Mouse (Mus musculus) lung, embryonic 14.5 days (tissue): ENCODE measurements around the gene Wdr31. TPM values are rescaled to one million over a fixed set of nuclear protein-coding genes. Genes with fewer than 3 reads are reported as not detected.
A peak's percentile ranks its signal among the peaks of the same experiment; 100 is the strongest.

ENCODE experiments used
- ATAC-seq: fragments of 200-750 bp; cut with Nextera tagmentation; 2 replicates; pipeline ENCODE4 v1.8.0; 2017; ENCODE audit warnings: mild to moderate bottlenecking, moderate TSS enrichment, moderate library complexity; ENCODE audit not compliant: insufficient read depth
- DNase-seq: peaks from one replicate; pipeline ENCODE4 v3.0.0-alpha.2; 2015
- H3K27ac ChIP-seq: fragments of 300-500 bp; sonication (generic); 2 replicates; pipeline ENCODE4 v1.5.1; 2014; ENCODE audit warnings: low read depth, mild to moderate bottlenecking, moderate library complexity
- H3K27me3 ChIP-seq: fragments of 300-500 bp; sonication (generic); 2 replicates; pipeline ENCODE4 v1.6.1; 2014; ENCODE audit warnings: low read length, control low read depth; ENCODE audit not compliant: insufficient read depth
- H3K36me3 ChIP-seq: fragments of 300-500 bp; sonication (generic); 2 replicates; pipeline ENCODE4 v1.6.1; 2014; ENCODE audit warnings: control low read depth; ENCODE audit not compliant: insufficient read depth
- H3K4me1 ChIP-seq: fragments of 300-500 bp; sonication (generic); 2 replicates; pipeline ENCODE4 v1.6.1; 2014; ENCODE audit warnings: antibody characterized with exemption, control low read depth; ENCODE audit not compliant: insufficient read depth
- H3K4me2 ChIP-seq: fragments of 300-500 bp; sonication (generic); 2 replicates; pipeline ENCODE4 v1.6.1; 2014; ENCODE audit warnings: mild to moderate bottlenecking
- H3K4me3 ChIP-seq: fragments of 300-500 bp; sonication (generic); 2 replicates; pipeline ENCODE4 v1.5.1; 2014; ENCODE audit warnings: low read depth, low read length
- H3K9ac ChIP-seq: fragments of 300-500 bp; sonication (generic); 2 replicates; pipeline ENCODE4 v1.6.1; 2014
- H3K9me3 ChIP-seq: fragments of 300-500 bp; sonication (generic); 2 replicates; pipeline ENCODE4 v1.6.1; 2016; ENCODE audit warnings: low read depth, low read length, control low read depth
- CTCF ChIP-seq: IDR thresholded peaks from 2 replicates; pipeline ENCODE4 v1.5.1; 2016; ENCODE audit warnings: antibody characterized with exemption, low read depth
- WGBS: fragments of 180-500 bp; shearing (Covaris S2); extraction: QIAGEN DNeasy Blood & Tissue Kit; methylation state at CpG from one replicate; pipeline ENCODE4 v1.1.7; 2014; 5-methylcytosine and 5-hydroxymethylcytosine counted together
- polyA plus RNA-seq: library from polyadenylated mRNA; unstranded; fragments of >200 nt; fragmentation: Nextera tagmentation; extraction: Ambion mirVana; gene quantifications from 2 replicates; pipeline ENCODE4 v1.2.1, GENCODE M21; 2014

Gene Wdr31
- polyA plus RNA-seq, 1 experiment from 2014 or later = 11.3 TPM

DNA sequence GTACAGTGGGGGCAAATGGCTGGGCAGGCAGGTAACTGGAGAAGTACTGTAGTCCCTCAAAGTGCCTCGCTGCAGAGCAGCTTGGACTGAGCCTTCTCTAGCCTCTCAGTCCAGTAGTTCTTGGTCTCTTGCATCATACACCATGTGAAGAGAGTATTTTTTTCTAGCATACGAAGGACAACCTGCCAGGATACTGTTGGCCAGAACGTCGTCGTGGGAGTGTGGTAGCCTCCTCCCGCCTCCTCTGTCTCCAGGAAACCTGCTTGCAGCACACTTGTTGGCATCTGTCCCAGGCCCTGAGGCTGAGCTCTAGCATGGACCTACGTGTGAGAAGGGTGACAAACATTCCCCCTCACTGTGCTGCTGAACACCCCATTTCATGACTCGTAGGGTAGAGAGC is 26.1 kb upstream of the Wdr31 start:
- H3K4me1 ChIP-seq = peaks cover 3% of the 10 kb centered on the region; the same call in 1 of the 2 replicates
- DNase-seq (peak; percentile 54), ATAC-seq (no peak)
- peaks cover 25% of the 10 kb centered on the region for H3K36me3 ChIP-seq
- no peaks in the 10 kb centered on the region for H3K9me3 ChIP-seq
- H3K27ac ChIP-seq = no peak overlapping the region
- H3K9ac ChIP-seq = no peak overlapping the region
- H3K27me3 ChIP-seq = no peaks in the 10 kb centered on the region
- TF ChIP-seq CTCF = no peak
- H3K4me2 ChIP-seq = no peak overlapping the region
- H3K4me3 ChIP-seq = no peak overlapping the region
- 55% methylated on average over 8 of the region's 8 CpGs for WGBS

DNA sequence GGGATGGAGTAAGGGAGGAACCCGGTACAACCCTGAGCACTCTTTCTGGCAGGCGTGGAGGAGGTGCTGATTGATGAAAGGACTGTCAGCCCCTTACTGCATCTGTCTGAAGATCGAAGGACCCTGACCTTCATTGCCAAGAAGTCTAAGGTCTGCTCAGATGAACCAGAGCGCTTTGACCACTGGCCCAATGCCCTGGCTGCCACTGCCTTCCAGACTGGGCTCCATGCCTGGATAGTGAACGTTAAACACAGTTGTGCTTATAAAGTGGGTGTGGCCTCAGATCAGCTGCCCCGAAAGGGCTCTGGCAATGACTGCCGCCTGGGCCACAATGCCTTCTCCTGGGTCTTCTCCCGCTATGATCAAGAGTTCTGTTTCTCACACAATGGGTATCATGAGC is 25.2 kb upstream of the Wdr31 start:
- 66% methylated on average over 8 of the region's 8 CpGs for WGBS
- H3K9me3 ChIP-seq = no peaks in the 10 kb centered on the region
- ATAC-seq = peak; percentile 16; the same call in 1 of the 2 replicates
- no peak overlapping the region for H3K4me3 ChIP-seq
- no peak overlapping the region for H3K4me2 ChIP-seq
- peak; percentile 32 for DNase-seq
- TF ChIP-seq CTCF = no peak
- no peak overlapping the region for H3K27ac ChIP-seq
- no peaks in the 10 kb centered on the region for H3K27me3 ChIP-seq
- H3K36me3 ChIP-seq = peaks cover 25% of the 10 kb centered on the region
- no peak overlapping the region for H3K9ac ChIP-seq
- peaks cover 2% of the 10 kb centered on the region; the same call in 1 of the 2 replicates for H3K4me1 ChIP-seq

DNA sequence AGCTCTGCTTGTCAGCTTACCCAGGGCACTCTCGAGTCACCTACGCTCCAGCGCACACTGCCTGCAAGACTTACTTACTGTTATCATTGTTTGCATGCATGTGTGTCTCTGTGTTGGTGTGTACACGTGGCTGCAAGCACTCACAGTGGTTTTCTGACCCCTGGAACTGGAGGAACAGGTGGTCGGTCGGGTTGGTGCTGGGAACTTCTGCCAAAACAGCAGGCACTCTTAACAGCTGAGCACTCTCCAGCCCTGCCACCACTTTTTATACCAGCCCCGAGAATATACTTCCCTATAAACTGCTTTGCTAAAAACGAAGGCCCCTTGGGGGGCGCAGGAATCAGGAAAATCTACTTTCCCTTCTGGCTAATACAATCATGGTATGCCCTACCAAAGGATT is 23.5 kb upstream of the Wdr31 start:
- Histone ChIP-seq H3K9ac (no peak overlapping the region), H3K27ac (no peak overlapping the region), H3K4me1 (no peaks in the 10 kb centered on the region), H3K4me2 (no peak overlapping the region), H3K36me3 (peaks cover 16% of the 10 kb centered on the region), H3K27me3 (no peaks in the 10 kb centered on the region), H3K9me3 (no peaks in the 10 kb centered on the region), H3K4me3 (no peak overlapping the region)
- DNase-seq (no peak), ATAC-seq (no peak)
- TF ChIP-seq CTCF = no peak
- 59% methylated on average over 9 of the region's 9 CpGs for WGBS

- no peak overlapping the region for H3K4me3 ChIP-seq
- ATAC-seq = no peak
- 0 out of 2 replicates have a peak, but pooled peaks cover 4% of the 10 kb centered on the region for H3K36me3 ChIP-seq
- TF ChIP-seq CTCF = no peak
- DNase-seq = no peak
- no peak overlapping the region for H3K27ac ChIP-seq
- H3K9ac ChIP-seq = no peak overlapping the region
- WGBS = 77% methylated on average over 2 of the region's 2 CpGs
- H3K4me1 ChIP-seq = no peaks in the 10 kb centered on the region
- H3K27me3 ChIP-seq = no peaks in the 10 kb centered on the region
- no peak overlapping the region for H3K4me2 ChIP-seq
- no peaks in the 10 kb centered on the region for H3K9me3 ChIP-seq
Observed at GRCm38 (mm10) chr4:62492682-62493081, 22.0 kb upstream of the Wdr31 start.

- H3K27me3 ChIP-seq = no peaks in the 10 kb centered on the region
- H3K36me3 ChIP-seq = 0 out of 2 replicates have a peak, but pooled peaks cover 3% of the 10 kb centered on the region
- no peak overlapping the region for H3K9ac ChIP-seq
- TF ChIP-seq CTCF = no peak
- H3K4me2 ChIP-seq = no peak overlapping the region
- H3K4me1 ChIP-seq = no peaks in the 10 kb centered on the region
- no peak overlapping the region for H3K4me3 ChIP-seq
- no peaks in the 10 kb centered on the region for H3K9me3 ChIP-seq
- no peak for DNase-seq
- no peak for ATAC-seq
- no peak overlapping the region for H3K27ac ChIP-seq
- WGBS = 93% methylated on average over 2 of the region's 2 CpGs
Observed at GRCm38 (mm10) chr4:62487914-62488313, 17.2 kb upstream of the Wdr31 start.

DNA sequence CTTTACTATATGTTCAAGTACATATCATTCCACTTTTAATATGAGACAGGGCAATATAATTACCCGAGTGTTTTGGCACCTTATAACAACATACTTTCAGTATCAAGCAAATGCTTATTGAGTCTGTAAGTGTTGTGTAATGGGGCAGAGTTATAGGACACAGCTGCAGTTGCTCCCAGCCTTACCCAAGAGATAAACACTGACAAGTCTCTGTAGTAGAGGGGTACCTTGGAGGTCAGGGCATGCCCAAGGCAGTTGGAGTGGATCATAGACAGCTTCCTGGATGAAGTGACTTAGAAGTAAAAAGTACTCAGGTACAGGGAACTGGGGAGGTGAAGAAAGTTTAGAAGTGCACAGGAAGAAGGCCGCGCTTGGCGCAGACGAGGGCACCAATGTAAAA is 16.5 kb upstream of the Wdr31 start:
- Histone ChIP-seq H3K4me1 (no peaks in the 10 kb centered on the region), H3K9ac (no peak overlapping the region), H3K27me3 (no peaks in the 10 kb centered on the region), H3K27ac (no peak overlapping the region; the same call in 1 of the 2 replicates), H3K9me3 (no peaks in the 10 kb centered on the region), H3K4me3 (no peak overlapping the region), H3K4me2 (no peak overlapping the region), H3K36me3 (0 out of 2 replicates have a peak, but pooled peaks cover 3% of the 10 kb centered on the region)
- no peak for TF ChIP-seq CTCF
- no peak for DNase-seq
- ATAC-seq = no peak
- 78% methylated on average over 5 of the region's 5 CpGs for WGBS

GRCm38 (mm10) chr4:62486162-62486696 is 15.5 kb upstream of the Wdr31 start:
- DNase-seq (no peak), ATAC-seq (0 out of 2 replicates have a peak, but pooled peaks have one; percentile 4)
- no peak overlapping the region for H3K4me3 ChIP-seq
- H3K9me3 ChIP-seq = no peaks in the 10 kb centered on the region
- H3K9ac ChIP-seq = no peak overlapping the region
- H3K4me1 ChIP-seq = no peaks in the 10 kb centered on the region
- TF ChIP-seq CTCF = no peak
- no peak overlapping the region for H3K27ac ChIP-seq
- H3K27me3 ChIP-seq = no peaks in the 10 kb centered on the region
- 87% methylated on average over 15 of the region's 15 CpGs for WGBS
- H3K36me3 ChIP-seq = 0 out of 2 replicates have a peak, but pooled peaks cover 3% of the 10 kb centered on the region
- H3K4me2 ChIP-seq = no peak overlapping the region
